Mouse (Mus musculus): Measurements from ENCODE around the gene Esr1.

Esr1 gene

GRCm38 (mm10) chr10:4798268-4798808, 186.9 kb downstream of the Esr1 start:
- DNase-seq (ENCODE audit: extremely low read depth, insufficient read length, low spot score) = no peak

DNA sequence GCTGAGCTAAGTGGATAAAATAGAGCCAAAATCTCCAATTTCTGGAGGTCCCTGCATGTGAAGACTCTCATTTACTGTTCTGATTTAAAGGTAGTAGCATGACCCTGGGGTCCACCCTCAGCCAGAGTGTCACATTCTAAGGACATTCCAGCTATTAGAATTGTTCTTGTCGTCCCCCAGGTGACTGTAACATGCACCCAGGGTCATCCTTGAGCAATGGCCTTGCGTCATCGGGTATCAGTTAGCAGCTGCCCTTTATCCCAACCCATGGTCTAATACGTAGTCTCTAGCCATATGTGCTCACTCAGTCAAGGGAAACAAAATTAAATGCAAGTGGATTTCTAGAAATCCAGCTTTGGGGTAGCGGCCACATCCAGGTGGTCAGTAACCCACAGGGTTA, 213.0 kb downstream of the Esr1 start:
- DNase-seq (ENCODE audit: extremely low read depth, insufficient read length, low spot score) = no peak

GRCm38 (mm10) chr10:4830592-4830991, 219.2 kb downstream of the Esr1 start:
- DNase-seq (ENCODE audit: extremely low read depth, insufficient read length, low spot score) = no peak

GRCm38 (mm10) chr10:4838099-4838498, 226.7 kb downstream of the Esr1 start:
- no peak for DNase-seq (ENCODE audit: extremely low read depth, insufficient read length, low spot score)

- no peak for DNase-seq (ENCODE audit: extremely low read depth, insufficient read length, low spot score)
Observed at GRCm38 (mm10) chr10:4841039-4841438, 229.6 kb downstream of the Esr1 start.

DNA sequence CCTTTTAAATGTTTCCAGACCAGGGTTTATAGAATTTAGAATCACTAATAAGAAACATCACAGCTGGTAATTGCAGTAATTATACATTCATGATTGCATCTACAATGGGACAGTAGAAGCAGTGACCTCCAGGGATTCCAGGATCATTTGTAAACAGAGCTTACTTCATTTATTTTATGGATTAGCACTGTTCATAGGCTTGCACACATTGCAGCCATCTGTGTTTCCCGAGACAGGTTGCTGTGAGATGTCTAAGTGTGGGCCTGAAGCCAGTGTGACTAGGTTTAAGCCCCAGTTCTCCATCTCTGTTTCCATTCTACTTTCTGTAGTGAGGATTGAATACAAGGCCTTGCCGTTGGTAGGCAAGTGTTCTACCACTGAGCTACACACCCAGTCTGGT, 236.1 kb downstream of the Esr1 start:
- no peak for DNase-seq (ENCODE audit: extremely low read depth, insufficient read length, low spot score)

DNA sequence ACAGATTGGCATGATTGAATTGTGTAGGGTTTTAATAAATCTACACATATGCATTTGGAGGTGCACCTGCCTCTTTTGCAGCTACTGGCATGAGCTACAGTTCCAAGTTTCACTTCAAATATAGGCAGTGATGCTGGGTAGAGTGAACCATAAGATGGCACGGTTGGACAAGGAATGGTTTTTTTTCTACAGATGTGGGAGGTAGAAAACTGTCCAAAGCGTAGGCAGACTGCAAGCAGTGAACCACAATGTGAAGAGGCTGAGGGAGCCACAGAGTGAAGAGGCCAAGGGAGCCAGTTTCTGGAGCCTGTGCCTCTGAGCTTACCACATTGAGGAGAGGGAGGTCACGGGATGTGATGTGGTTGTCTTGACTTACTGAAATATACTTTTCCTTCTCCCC, 238.5 kb downstream of the Esr1 start:
- DNase-seq (ENCODE audit: extremely low read depth, insufficient read length, low spot score) = no peak

- DNase-seq (ENCODE audit: extremely low read depth, insufficient read length, low spot score) = no peak
Observed at GRCm38 (mm10) chr10:4875076-4875737, 263.8 kb downstream of the Esr1 start.

- no peak for DNase-seq (ENCODE audit: extremely low read depth, insufficient read length, low spot score)
Observed at GRCm38 (mm10) chr10:4881391-4881790, 270.0 kb downstream of the Esr1 start.

GRCm38 (mm10) chr10:4885506-4885905, 274.1 kb downstream of the Esr1 start:
- no peak for DNase-seq (ENCODE audit: extremely low read depth, insufficient read length, low spot score)

GRCm38 (mm10) chr10:4885961-4886360, 274.6 kb downstream of the Esr1 start:
- DNase-seq (ENCODE audit: extremely low read depth, insufficient read length, low spot score) = no peak

GRCm38 (mm10) chr10:4893475-4893874, 282.1 kb downstream of the Esr1 start:
- DNase-seq (ENCODE audit: extremely low read depth, insufficient read length, low spot score) = no peak

DNA sequence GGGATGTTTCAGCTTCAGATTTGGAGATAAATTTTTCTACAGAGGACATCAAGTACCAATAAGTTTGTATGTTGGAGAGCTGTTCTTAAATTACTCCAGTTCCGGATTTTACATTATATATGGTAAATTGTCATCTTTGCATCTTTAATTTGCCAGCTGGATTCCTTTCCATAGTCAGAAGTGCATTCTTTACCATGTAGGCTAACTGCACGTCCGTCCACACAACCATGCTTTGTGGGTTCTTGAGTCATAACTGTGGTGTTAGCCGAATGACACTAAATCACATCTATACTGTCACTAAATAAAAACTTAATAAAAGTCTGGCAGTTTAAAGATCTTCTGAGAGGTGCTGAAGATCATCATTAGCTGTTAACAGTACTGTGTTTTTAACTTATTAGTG, 286.4 kb downstream of the Esr1 start:
- DNase-seq (ENCODE audit: extremely low read depth, insufficient read length, low spot score) = no peak

DNA sequence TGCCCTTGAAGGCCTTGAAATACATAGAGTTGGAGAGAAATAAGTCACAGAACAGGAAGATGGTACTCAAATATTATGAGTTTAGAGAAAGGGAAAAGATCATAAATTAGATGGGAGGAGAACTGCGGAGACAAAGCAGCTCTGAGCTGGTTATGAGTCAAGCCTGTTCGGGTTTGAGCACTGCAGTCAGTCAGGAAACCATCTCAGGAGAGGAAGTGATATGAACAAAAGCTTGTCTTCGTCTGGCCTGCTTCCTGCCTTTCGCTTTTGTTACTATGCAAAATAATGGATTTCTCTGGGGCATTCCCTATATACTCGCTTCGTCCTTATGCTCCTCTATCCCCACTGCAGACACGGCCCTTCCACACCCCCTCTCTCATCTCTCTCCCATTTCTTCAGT, 288.9 kb downstream of the Esr1 start:
- DNase-seq (ENCODE audit: extremely low read depth, insufficient read length, low spot score) = no peak

DNA sequence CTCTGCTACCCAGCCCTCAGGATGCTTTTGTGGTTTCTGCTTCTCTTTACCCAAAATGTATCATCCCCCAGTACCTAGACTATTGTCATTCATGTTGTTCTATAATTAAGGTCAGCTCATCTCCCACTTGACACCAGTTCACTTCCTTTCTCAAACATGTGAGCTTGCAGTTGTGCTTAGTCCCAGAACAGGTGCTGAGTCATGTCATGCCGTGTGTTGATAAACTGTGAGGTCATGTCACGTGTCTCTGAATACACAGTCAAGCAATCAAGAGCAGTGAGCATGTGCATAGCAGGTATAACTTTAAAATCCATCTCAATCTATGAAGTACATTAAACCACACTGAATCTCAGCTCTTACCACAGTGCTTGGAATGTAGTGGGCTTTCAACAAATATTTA, 297.9 kb downstream of the Esr1 start:
- DNase-seq (ENCODE audit: extremely low read depth, insufficient read length, low spot score) = no peak

GRCm38 (mm10) chr10:4910451-4910850, 299.1 kb downstream of the Esr1 start:
- DNase-seq (ENCODE audit: extremely low read depth, insufficient read length, low spot score) = no peak

- DNase-seq (ENCODE audit: extremely low read depth, insufficient read length, low spot score) = no peak
Observed at GRCm38 (mm10) chr10:4919046-4919445, 307.7 kb downstream of the Esr1 start.

DNA sequence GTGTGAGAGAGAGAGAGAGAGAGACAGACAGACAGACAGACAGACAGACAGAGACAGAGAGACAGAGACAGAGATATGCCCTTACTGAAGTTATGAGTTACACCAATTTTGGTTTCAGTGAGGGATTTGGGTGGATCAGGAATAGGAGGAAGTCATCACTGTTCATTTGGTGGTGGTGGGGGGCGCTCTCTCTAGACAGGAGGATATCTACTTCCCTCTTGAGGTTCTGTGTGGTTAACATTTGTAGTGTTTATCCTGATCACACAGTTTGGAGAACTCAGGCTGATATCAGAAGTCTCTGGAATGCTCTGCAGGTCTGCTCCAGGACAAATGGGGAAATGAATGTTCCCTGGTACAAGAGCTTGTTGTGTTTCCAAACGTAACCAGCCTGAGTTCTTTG, 312.2 kb downstream of the Esr1 start:
- DNase-seq (ENCODE audit: extremely low read depth, insufficient read length, low spot score) = no peak

DNA sequence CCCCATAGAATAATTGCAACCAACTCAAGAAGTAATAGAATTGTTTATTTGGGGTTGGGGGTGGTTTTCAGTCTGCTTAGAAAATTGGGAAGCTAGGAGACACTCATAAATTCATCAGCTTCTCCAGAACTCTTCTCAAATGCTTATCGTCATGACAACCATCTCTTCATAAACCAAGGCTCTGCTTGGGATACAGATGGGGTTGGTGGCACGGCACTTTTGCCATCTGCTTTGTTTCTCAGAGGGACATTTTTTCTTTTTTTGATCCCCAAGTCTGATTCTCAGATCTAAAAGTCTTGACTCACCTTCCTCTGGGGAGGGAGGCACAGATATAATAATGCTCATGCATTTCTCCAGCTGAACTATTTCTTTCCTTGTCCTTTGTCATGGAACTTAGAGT, 313.0 kb downstream of the Esr1 start:
- DNase-seq (ENCODE audit: extremely low read depth, insufficient read length, low spot score) = no peak

- DNase-seq (ENCODE audit: extremely low read depth, insufficient read length, low spot score) = no peak
Observed at GRCm38 (mm10) chr10:4943148-4943547, 331.8 kb downstream of the Esr1 start.

DNA sequence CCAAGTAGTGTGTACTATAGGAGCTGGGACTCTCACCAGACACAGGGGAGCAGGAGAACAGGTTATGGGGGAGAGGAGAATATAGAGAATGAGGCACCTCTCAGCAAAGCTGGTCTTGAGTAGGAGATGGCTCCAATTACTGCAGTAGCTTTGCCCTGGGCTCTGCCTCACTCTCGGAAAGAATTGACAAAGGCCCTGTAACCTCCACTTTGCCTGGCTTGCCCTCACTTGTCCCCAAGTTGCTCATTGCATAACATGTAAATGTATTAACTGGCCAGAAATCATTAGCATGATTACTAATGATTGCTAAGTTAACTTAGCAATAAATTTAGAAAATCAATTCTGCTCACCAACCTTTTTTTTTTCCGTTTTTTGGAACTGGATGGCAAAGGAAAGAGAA, 333.3 kb downstream of the Esr1 start:
- no peak for DNase-seq (ENCODE audit: extremely low read depth, insufficient read length, low spot score)

DNA sequence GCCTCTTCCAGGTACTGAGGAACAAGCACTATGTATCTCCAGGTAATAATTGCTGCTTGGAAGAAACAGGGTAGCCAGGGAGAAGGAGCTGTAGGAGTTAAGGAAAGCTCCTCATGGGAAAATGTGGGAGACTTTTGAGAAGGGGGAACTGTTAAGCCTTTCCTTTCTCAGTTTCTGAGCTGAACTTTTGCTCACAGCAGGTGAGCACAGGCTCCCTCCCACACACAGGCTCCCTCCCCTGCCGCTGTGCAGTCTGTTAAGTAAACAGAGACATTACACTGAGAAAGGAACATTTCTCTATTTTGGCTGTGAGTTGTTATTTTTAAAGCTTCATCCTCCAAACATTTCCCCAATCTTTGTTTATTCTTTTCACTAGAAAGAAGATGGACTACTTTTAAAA, 354.4 kb downstream of the Esr1 start:
- DNase-seq (ENCODE audit: extremely low read depth, insufficient read length, low spot score) = no peak

DNA sequence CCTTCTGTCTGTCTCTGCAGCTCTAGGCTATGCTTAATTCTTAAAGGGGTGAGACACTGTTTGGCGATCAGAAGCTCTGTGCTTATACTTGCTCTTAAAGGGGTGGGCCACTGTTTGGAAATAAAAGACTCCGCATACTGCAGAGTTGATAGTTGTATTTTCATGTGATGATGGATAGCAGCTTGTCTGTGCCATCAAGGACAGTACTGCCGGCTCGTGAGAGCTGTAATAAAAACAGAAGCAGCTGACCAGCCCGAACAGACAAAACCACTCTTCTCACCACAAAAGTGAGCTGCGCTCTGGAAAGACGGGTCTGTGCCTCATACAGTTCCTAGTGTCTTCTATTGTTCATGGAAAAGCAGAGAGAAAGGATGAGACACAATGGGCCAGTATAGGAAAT, 359.8 kb downstream of the Esr1 start:
- no peak for DNase-seq (ENCODE audit: extremely low read depth, insufficient read length, low spot score)
